26 mouse cellular contexts compared by ENCODE assay signal in the genomic region with DNA sequence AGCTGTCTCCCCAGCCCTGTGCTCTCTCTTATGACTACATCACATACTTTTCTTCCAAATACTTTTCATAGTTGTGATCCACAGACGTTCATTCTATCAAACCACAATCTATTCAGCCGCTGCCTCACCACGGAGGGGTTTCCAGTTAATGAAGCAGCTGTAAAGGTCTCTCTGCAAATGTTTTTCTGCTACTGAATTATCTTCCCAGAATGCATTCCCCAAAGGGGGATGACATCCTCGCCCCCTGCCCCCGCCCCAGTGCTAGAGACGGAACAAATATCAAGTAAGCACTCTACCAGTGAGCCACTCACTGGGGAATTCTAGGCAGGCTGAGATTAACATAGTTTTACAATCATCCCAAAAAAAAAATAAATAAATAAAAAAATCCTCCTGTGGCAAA. TPM values are rescaled to one million over a fixed set of nuclear protein-coding genes. Genes with fewer than 3 reads are reported as not detected.
DNase-seq lines count a peak whose midpoint lies in the region; TF ChIP-seq lines count a peak whose summit lies in the region.
"Had no signal": no experiment of that assay in that cellular context is flagged by ENCODE, and none has a peak within 500 bp of the region (broad histone marks: within the 10 kb centered on the region; RNA-seq: fewer than 3 reads in every experiment).

No protein-coding gene starts in this region.

- H3K27ac ChIP-seq in embryonic fibroblast, embryonic 13.5 days (ENCODE audit: insufficient read depth, low read length), result peak overlapping the region; percentile 37
- H3K27ac ChIP-seq: embryonic facial prominence, embryonic 13.5 days; embryonic facial prominence, embryonic 15.5 days; forebrain, embryonic 13.5 days; forebrain, embryonic 15.5 days had no signal

- TF ChIP-seq POLR2A in embryonic fibroblast, embryonic 13.5 days (IDR thresholded peaks at IDR 0.05; ENCODE audit: low read depth, low read length), result 0 out of 2 replicates have a peak, but pooled peaks have one; percentile 15

- H3K4me3 ChIP-seq in embryonic fibroblast, embryonic 13.5 days (ENCODE audit: insufficient read depth, low read length), result no peak overlapping the region
- H3K4me3 ChIP-seq: embryonic facial prominence, embryonic 13.5 days; embryonic facial prominence, embryonic 15.5 days; forebrain, embryonic 13.5 days; forebrain, embryonic 15.5 days had no signal

- peaks cover 17% of the 10 kb centered on the region for H3K4me1 ChIP-seq in embryonic fibroblast, embryonic 13.5 days (ENCODE audit: control insufficient read depth, insufficient read depth, low read length)
- H3K4me1 ChIP-seq: forebrain, embryonic 15.5 days had no signal

- DNase-seq in 3T3-L1 (ENCODE audit: low read depth, low spot score) (peak; percentile 44), NIH3T3 (ENCODE audit: low read depth) (peak; percentile 29)
- no peak for DNase-seq in gastrocnemius, adult 18-20 months (ENCODE audit: low spot score)
- no peak for DNase-seq in thymus, postnatal 0 days (ENCODE audit: low spot score)
- DNase-seq: adrenal gland, adult 8-10 months; adrenal gland, postnatal 14 days; adrenal gland, postnatal 36 days; cerebellum, adult 18-20 months; cerebellum, adult 8-10 months; cerebellum, adult 9-11 months; cerebellum, postnatal 14 days; cerebellum, postnatal 36 days; embryo, embryonic 11 days; forebrain, postnatal 0 days had no signal

- no peak for TF ChIP-seq CTCF in embryonic fibroblast, embryonic 13.5 days (IDR thresholded peaks at IDR 0.05; ENCODE audit: borderline replicate concordance, insufficient read depth, low read length)

RNA-seq across cellular contexts. Expression of gene Trim56, which starts 7.9 kb away (rescaled TPM):
- polyA plus RNA-seq in embryonic fibroblast, embryonic 13.5 days (2011; ENCODE audit: insufficient read length, low read depth, missing spikeins), result 20.2 and 23.4 TPM in 2 replicates
- total RNA-seq in gastrocnemius, adult 18-20 months (2021), result 1 to 10 TPM; 7.4 to 8.0 TPM
- 13.0 and 18.0 TPM in 2 replicates for polyA plus RNA-seq in thymus, postnatal 0 days (2015; fragmentation: Nextera tagmentation; extraction: Ambion mirVana)

RNA-seq across cellular contexts. Expression of gene Serpine1, which starts 36.0 kb away (rescaled TPM):
- polyA plus RNA-seq in embryonic fibroblast, embryonic 13.5 days (2011; ENCODE audit: insufficient read length, low read depth, missing spikeins), result 646 and 1,921 TPM in 2 replicates
- total RNA-seq in gastrocnemius, adult 18-20 months (2021), result 1 to 10 TPM; 4.9 to 5.5 TPM
- polyA plus RNA-seq in thymus, postnatal 0 days (2015; fragmentation: Nextera tagmentation; extraction: Ambion mirVana), result 0.05 and 0.12 TPM in 2 replicates
- total RNA-seq: common myeloid progenitor, adult 5-6 weeks had no signal
- polyA plus RNA-seq: activated CD4-positive, CD25-positive, alpha-beta regulatory T cell, adult 4 months; forebrain, embryonic 11.5 days had no signal

RNA-seq across cellular contexts. Expression of gene Muc3, which starts 41.0 kb away (rescaled TPM):
- polyA plus RNA-seq in embryonic fibroblast, embryonic 13.5 days (2011; ENCODE audit: insufficient read length, low read depth, missing spikeins), result not detected in 2 replicates
- not detected for total RNA-seq in gastrocnemius, adult 18-20 months (2021)
- 0.36 and 0.46 TPM in 2 replicates for polyA plus RNA-seq in thymus, postnatal 0 days (2015; fragmentation: Nextera tagmentation; extraction: Ambion mirVana)
- total RNA-seq: adrenal gland, adult 18-20 months; adrenal gland, adult 8-10 months; adrenal gland, postnatal 14 days; adrenal gland, postnatal 36 days; common myeloid progenitor, adult 5-6 weeks; forebrain, postnatal 0 days; MEL had no signal
- polyA plus RNA-seq: C2C12; embryonic facial prominence, embryonic 11.5 days; embryonic facial prominence, embryonic 13.5 days; embryonic facial prominence, embryonic 15.5 days; forebrain, embryonic 11.5 days; forebrain, embryonic 13.5 days; forebrain, embryonic 15.5 days; forebrain, postnatal 0 days had no signal

Comparison
In these comparisons a context has a peak if more than half of its experiments do, and no peak if none do; other contexts are left out.
1. DNase-seq: peak in 3T3-L1 (single experiment) and NIH3T3 (single experiment); none in gastrocnemius, adult 18-20 months (single experiment) and thymus, postnatal 0 days (single experiment).
2. RNA of gene Serpine1, which starts 36.0 kb away (polyA plus RNA-seq): 646 to 1,921 TPM in embryonic fibroblast, embryonic 13.5 days; 0.05 to 0.12 TPM in thymus, postnatal 0 days; every median in the first group is over 100 times any median in the second.